Mouse (Mus musculus): ENCODE data around the gene Gm20388. TPM values are rescaled to one million over a fixed set of nuclear protein-coding genes. Genes with fewer than 3 reads are reported as not detected.

Gm20388 gene
- polyA plus RNA-seq, 1 experiment, result not detected

- WGBS, result 50% methylated on average over 12 of the region's 12 CpGs
- H3K27ac ChIP-seq (ENCODE audit: insufficient read depth, low read depth, low read length), result peak overlapping the region; percentile 34; the same call in 1 of the 2 replicates
- H3K4me1 ChIP-seq (ENCODE audit: control insufficient read depth, insufficient read depth, low read length), result peaks cover 53% of the 10 kb centered on the region
- H3K4me3 ChIP-seq (ENCODE audit: insufficient read depth, low read depth, low read length), result no peak overlapping the region
- no peak for TF ChIP-seq CTCF (IDR thresholded peaks at IDR 0.05; ENCODE audit: insufficient read depth, low read depth, low read length)
- TF ChIP-seq POLR2A (IDR thresholded peaks at IDR 0.05; ENCODE audit: insufficient read depth, low read depth, low read length), result no peak
These were observed 4406.0 kb downstream of the Gm20388 start for GRCm38 (mm10) chr8:124316466-124317136.

GRCm38 (mm10) chr8:124317191-124317682 is 4406.6 kb downstream of the Gm20388 start:
- WGBS, result 50% methylated on average over 8 of the region's 8 CpGs
- H3K4me1 ChIP-seq (ENCODE audit: control insufficient read depth, insufficient read depth, low read length), result peaks cover 51% of the 10 kb centered on the region
- TF ChIP-seq POLR2A (IDR thresholded peaks at IDR 0.05; ENCODE audit: insufficient read depth, low read depth, low read length), result no peak
- TF ChIP-seq CTCF (IDR thresholded peaks at IDR 0.05; ENCODE audit: insufficient read depth, low read depth, low read length), result no peak
- no peak overlapping the region for H3K27ac ChIP-seq (ENCODE audit: insufficient read depth, low read depth, low read length)
- H3K4me3 ChIP-seq (ENCODE audit: insufficient read depth, low read depth, low read length), result no peak overlapping the region

- WGBS, result 82% methylated on average over 6 of the region's 6 CpGs
- no peak for TF ChIP-seq CTCF (IDR thresholded peaks at IDR 0.05; ENCODE audit: insufficient read depth, low read depth, low read length)
- no peak overlapping the region for H3K4me3 ChIP-seq (ENCODE audit: insufficient read depth, low read depth, low read length)
- no peak overlapping the region for H3K27ac ChIP-seq (ENCODE audit: insufficient read depth, low read depth, low read length)
- peaks cover 55% of the 10 kb centered on the region for H3K4me1 ChIP-seq (ENCODE audit: control insufficient read depth, insufficient read depth, low read length)
These were observed 4407.2 kb downstream of the Gm20388 start for GRCm38 (mm10) chr8:124317821-124318220.

GRCm38 (mm10) chr8:124318612-124319315 is 4408.1 kb downstream of the Gm20388 start:
- Histone ChIP-seq H3K4me1 (ENCODE audit: control insufficient read depth, insufficient read depth, low read length) (peaks cover 63% of the 10 kb centered on the region), H3K27ac (ENCODE audit: insufficient read depth, low read depth, low read length) (no peak overlapping the region), H3K4me3 (ENCODE audit: insufficient read depth, low read depth, low read length) (no peak overlapping the region)
- 66% methylated on average over 11 of the region's 11 CpGs for WGBS
- TF ChIP-seq POLR2A (IDR thresholded peaks at IDR 0.05; ENCODE audit: insufficient read depth, low read depth, low read length), result no peak
- no peak for TF ChIP-seq CTCF (IDR thresholded peaks at IDR 0.05; ENCODE audit: insufficient read depth, low read depth, low read length)

- WGBS, result 86% methylated on average over 4 of the region's 4 CpGs
- H3K4me1 ChIP-seq (ENCODE audit: control insufficient read depth, insufficient read depth, low read length), result peaks cover 62% of the 10 kb centered on the region
- no peak overlapping the region for H3K27ac ChIP-seq (ENCODE audit: insufficient read depth, low read depth, low read length)
- no peak overlapping the region for H3K4me3 ChIP-seq (ENCODE audit: insufficient read depth, low read depth, low read length)
- no peak for TF ChIP-seq POLR2A (IDR thresholded peaks at IDR 0.05; ENCODE audit: insufficient read depth, low read depth, low read length)
- no peak for TF ChIP-seq CTCF (IDR thresholded peaks at IDR 0.05; ENCODE audit: insufficient read depth, low read depth, low read length)
These were observed 4408.6 kb downstream of the Gm20388 start for GRCm38 (mm10) chr8:124319316-124319652.

GRCm38 (mm10) chr8:124321227-124321840 is 4410.7 kb downstream of the Gm20388 start:
- H3K27ac ChIP-seq (ENCODE audit: insufficient read depth, low read depth, low read length), result no peak overlapping the region
- WGBS, result 41% methylated on average over 12 of the region's 12 CpGs
- H3K4me3 ChIP-seq (ENCODE audit: insufficient read depth, low read depth, low read length), result no peak overlapping the region
- TF ChIP-seq CTCF (IDR thresholded peaks at IDR 0.05; ENCODE audit: insufficient read depth, low read depth, low read length), result no peak
- TF ChIP-seq POLR2A (IDR thresholded peaks at IDR 0.05; ENCODE audit: insufficient read depth, low read depth, low read length), result no peak
- H3K4me1 ChIP-seq (ENCODE audit: control insufficient read depth, insufficient read depth, low read length), result peaks cover 47% of the 10 kb centered on the region

- H3K4me1 ChIP-seq (ENCODE audit: control insufficient read depth, insufficient read depth, low read length), result peaks cover 38% of the 10 kb centered on the region
- no peak overlapping the region for H3K27ac ChIP-seq (ENCODE audit: insufficient read depth, low read depth, low read length)
- TF ChIP-seq POLR2A (IDR thresholded peaks at IDR 0.05; ENCODE audit: insufficient read depth, low read depth, low read length), result no peak
- no peak for TF ChIP-seq CTCF (IDR thresholded peaks at IDR 0.05; ENCODE audit: insufficient read depth, low read depth, low read length)
- 53% methylated on average over 14 of the region's 14 CpGs for WGBS
- no peak overlapping the region for H3K4me3 ChIP-seq (ENCODE audit: insufficient read depth, low read depth, low read length)
These were observed 4412.7 kb downstream of the Gm20388 start for GRCm38 (mm10) chr8:124323356-124323755.

- TF ChIP-seq CTCF (IDR thresholded peaks at IDR 0.05; ENCODE audit: insufficient read depth, low read depth, low read length) (no peak), POLR2A (IDR thresholded peaks at IDR 0.05; ENCODE audit: insufficient read depth, low read depth, low read length) (no peak)
- Histone ChIP-seq H3K4me3 (ENCODE audit: insufficient read depth, low read depth, low read length) (no peak overlapping the region), H3K27ac (ENCODE audit: insufficient read depth, low read depth, low read length) (no peak overlapping the region), H3K4me1 (ENCODE audit: control insufficient read depth, insufficient read depth, low read length) (peaks cover 26% of the 10 kb centered on the region)
- WGBS, result 88% methylated on average over 7 of the region's 7 CpGs
These were observed 4417.6 kb downstream of the Gm20388 start for GRCm38 (mm10) chr8:124328259-124328658.

- no peak for TF ChIP-seq POLR2A (IDR thresholded peaks at IDR 0.05; ENCODE audit: insufficient read depth, low read depth, low read length)
- TF ChIP-seq CTCF (IDR thresholded peaks at IDR 0.05; ENCODE audit: insufficient read depth, low read depth, low read length), result no peak
- H3K4me3 ChIP-seq (ENCODE audit: insufficient read depth, low read depth, low read length), result no peak overlapping the region
- no peak overlapping the region for H3K27ac ChIP-seq (ENCODE audit: insufficient read depth, low read depth, low read length)
- WGBS, result 66% methylated on average over 10 of the region's 10 CpGs
- H3K4me1 ChIP-seq (ENCODE audit: control insufficient read depth, insufficient read depth, low read length), result peaks cover 21% of the 10 kb centered on the region
These were observed 4419.0 kb downstream of the Gm20388 start for GRCm38 (mm10) chr8:124329690-124330089.

All from olfactory bulb, adult 2 months (tissue).